Mouse (Mus musculus) layer of hippocampus, adult 2 months (tissue): ENCODE data around the gene Bcl2l11. TPM values are rescaled to one million over a fixed set of nuclear protein-coding genes. Genes with fewer than 3 reads are reported as not detected.

Experiments used
- DNase-seq, 2 experiments: peaks; one replicate each; pipeline ENCODE4 v3.0.0; 2022; ENCODE audit warnings: low spot score in 2 of 2
- H3K27ac ChIP-seq: fragments of 200-600 bp; 2 replicates; pipeline ENCODE4 v1.8.1; 2022
- H3K4me3 ChIP-seq: fragments of 200-600 bp; 2 replicates; pipeline ENCODE4 v1.8.1; 2022; ENCODE audit warnings: mild to moderate bottlenecking
- CTCF ChIP-seq: fragments of 200-600 bp; conservative IDR thresholded peaks from 2 replicates; pipeline ENCODE4 v1.8.1; 2022; ENCODE audit warnings: antibody characterized with exemption, mild to moderate bottlenecking, moderate library complexity
- total RNA-seq, 2 experiments: library from RNA; stranded (reverse); gene quantifications; 2 replicates each; pipeline ENCODE4 v1.2.3; 2021

Bcl2l11 gene
- total RNA-seq, 2 experiments from 2014 or later: 5.6 to 9.0 TPM

DNA sequence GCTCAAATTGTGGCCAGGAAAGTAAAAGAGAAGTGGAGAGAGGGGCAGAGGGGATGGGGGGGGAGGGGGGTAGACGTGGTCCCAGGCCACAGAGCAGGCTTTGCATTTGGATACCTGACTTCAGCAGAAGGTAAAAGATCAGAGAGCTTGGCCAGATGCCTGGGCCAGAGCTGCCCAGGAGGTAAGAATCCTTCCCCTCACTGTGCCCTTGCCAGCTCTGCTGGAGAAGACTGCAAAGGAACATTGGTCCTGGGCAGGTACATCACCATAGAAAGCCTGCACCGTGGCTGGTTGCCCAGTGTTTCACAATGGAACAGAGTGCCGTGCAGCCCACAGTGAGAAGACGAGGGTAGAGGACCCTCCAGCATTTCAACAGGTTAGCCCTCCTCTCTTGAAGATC is 67.6 kb downstream of the Bcl2l11 start:
- TF ChIP-seq CTCF: no peak
- H3K27ac ChIP-seq: no peak overlapping the region
- no peak overlapping the region for H3K4me3 ChIP-seq
- no peak for DNase-seq

DNA sequence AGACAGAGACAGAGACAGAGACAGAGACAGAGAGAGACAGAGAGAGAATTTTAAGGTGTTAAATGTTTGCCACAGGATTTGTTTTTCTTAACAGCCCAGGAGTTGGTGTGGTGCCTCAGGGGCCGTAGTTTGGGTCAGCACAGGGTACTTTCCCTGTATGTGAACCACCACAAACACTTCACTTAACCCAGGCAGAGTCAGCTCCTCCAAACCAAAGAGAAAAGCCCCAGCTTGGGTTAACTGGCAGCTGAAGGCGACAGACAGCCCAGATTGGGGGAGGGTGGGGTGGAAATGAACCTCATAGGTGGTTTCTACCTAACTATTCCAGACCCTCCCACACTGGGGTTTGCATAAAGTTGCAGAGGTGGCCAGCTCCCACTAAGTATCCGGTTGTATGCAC is 71.5 kb downstream of the Bcl2l11 start:
- DNase-seq: no peak
- no peak for TF ChIP-seq CTCF
- Histone ChIP-seq H3K4me3 (no peak overlapping the region), H3K27ac (no peak overlapping the region)

GRCm38 (mm10) chr2:128203147-128203546 is 77.3 kb downstream of the Bcl2l11 start:
- no peak for DNase-seq
- no peak for TF ChIP-seq CTCF
- H3K27ac ChIP-seq: no peak overlapping the region

DNA sequence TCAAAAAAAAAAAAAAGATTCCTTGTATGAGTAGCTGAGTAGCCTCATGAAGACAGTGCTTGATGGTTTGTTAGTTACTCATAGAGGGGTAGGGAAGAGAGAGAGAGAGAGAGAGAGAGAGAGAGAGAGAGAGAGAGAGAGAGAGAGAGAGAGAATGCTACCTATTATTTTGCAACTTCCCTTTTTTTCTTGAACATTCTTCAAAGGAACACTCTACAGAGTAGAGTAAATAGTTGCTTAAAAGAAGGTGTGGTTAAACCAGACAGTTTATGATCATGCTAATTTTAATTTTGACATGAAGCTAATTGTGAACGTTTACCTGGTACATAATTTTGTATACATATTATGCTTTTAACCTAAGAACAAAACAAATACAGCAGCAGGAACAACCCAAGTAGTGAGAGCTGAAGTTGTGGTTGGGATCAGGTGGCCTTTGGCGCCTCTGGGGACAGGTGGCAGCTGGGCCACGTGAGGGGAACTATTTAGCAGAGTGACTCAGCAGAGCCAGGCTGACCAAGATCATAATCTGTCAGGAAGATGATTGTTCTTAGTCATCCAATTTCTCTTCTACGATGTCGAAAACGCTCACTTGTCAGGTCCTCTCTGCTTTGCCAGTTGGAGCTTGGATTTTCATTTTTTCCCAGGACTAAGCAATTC is 78.0 kb downstream of the Bcl2l11 start:
- TF ChIP-seq CTCF: no peak
- H3K27ac ChIP-seq: no peak overlapping the region
- no peak overlapping the region for H3K4me3 ChIP-seq
- no peak for DNase-seq

More at GRCm38 (mm10) chr2:128203147-128203546, 77.3 kb downstream of the Bcl2l11 start:
- no peak overlapping the region for H3K4me3 ChIP-seq

DNA sequence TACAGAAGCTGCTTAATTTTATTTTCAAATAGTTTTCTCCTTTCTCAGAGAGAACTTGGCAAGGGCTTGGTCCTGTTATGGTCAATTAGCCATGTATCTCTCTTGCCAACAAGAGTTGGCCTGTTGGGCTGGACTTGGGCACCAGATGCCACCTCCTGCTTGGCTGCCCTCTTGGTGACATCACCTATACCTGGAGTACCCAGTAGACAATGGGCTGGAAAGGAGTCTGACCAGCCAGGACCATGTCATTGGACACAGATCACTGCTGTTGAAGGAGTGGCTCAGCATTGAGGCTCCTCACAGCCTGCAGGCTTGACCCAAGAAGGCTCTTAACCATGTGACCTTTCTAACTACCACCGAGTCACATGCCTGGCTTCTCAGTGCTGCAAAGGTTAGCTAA is 82.7 kb downstream of the Bcl2l11 start:
- no peak for DNase-seq
- TF ChIP-seq CTCF: no peak
- H3K27ac ChIP-seq: no peak overlapping the region
- no peak overlapping the region for H3K4me3 ChIP-seq

- Histone ChIP-seq H3K27ac (no peak overlapping the region), H3K4me3 (no peak overlapping the region)
- TF ChIP-seq CTCF: no peak
- DNase-seq: no peak
Observed at GRCm38 (mm10) chr2:128209841-128210329, 84.0 kb downstream of the Bcl2l11 start.

GRCm38 (mm10) chr2:128210376-128210775 is 84.5 kb downstream of the Bcl2l11 start:
- H3K27ac ChIP-seq: no peak overlapping the region
- no peak overlapping the region for H3K4me3 ChIP-seq
- no peak for TF ChIP-seq CTCF
- no peak for DNase-seq

- DNase-seq: no peak
- no peak for TF ChIP-seq CTCF
- H3K27ac ChIP-seq: no peak overlapping the region
- no peak overlapping the region for H3K4me3 ChIP-seq
Observed at GRCm38 (mm10) chr2:128211022-128211880, 85.4 kb downstream of the Bcl2l11 start.

GRCm38 (mm10) chr2:128211881-128212209 is 86.0 kb downstream of the Bcl2l11 start:
- DNase-seq: no peak
- TF ChIP-seq CTCF: no peak
- no peak overlapping the region for H3K4me3 ChIP-seq
- H3K27ac ChIP-seq: no peak overlapping the region
